Mouse (Mus musculus): ENCODE results near the gene Papln. TPM values are rescaled to one million over a fixed set of nuclear protein-coding genes. Genes with fewer than 3 reads are reported as not detected.

The Papln gene
- not detected for polyA plus RNA-seq (2017; shearing (Covaris generic))

DNA sequence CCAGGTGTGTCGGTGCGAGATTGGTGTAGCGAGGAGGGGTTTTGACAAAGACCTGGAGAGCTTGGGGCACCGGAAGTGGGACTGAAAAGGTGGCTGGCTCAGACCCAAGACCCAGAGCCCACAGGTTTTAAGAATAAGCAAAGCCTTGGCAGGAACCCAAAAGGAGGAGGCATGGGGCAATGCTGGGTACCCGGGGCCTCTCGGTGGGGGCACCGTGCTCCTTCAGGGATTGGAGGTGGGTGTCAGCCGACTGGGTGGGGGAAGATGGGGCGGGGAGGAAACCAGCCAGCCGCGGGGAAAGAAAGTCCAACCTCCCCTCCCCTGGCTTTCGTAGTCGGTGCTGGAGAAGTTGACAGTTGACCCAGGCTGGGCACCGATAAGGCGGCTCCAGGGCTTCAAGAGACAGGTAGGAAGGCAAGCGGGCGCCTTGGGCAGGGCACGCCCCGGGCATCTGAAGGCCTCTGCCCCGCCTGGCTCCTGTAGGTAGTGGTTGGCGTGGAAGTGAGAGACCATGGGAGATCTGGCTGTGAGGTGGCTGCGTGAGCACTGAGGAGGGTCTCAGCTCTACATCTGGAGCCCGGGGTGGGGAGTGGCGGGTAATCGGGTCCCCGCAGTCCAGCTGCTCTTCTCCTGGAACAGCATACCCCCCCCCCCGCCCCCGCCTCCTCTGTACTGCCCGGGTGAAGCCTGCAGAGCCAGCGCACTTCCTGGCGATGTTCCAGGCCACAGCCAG lies at the start of gene Papln:
Gene Papln, plus strand, starts transcription at position 324 of the 733 bp plus-strand sequence.

Other genes starting within 250 kb of the Papln start
- gene Dcaf4, start 243.2 kb upstream of the Papln start, polyA plus RNA-seq (2017; shearing (Covaris generic)) = 17.0 TPM
- gene Zfyve1, start 166.4 kb upstream of the Papln start, polyA plus RNA-seq (2017; shearing (Covaris generic)) = 12.4 TPM
- gene Rbm25, start 132.4 kb upstream of the Papln start, polyA plus RNA-seq (2017; shearing (Covaris generic)) = 403 TPM
- gene Psen1, start 75.5 kb upstream of the Papln start, polyA plus RNA-seq (2017; shearing (Covaris generic)) = 132 TPM
- 72.3 TPM for gene Numb, start 158.3 kb downstream of the Papln start, polyA plus RNA-seq (2017; shearing (Covaris generic))
- 38.1 TPM for gene Riox1, start 187.0 kb downstream of the Papln start, polyA plus RNA-seq (2017; shearing (Covaris generic))
- not detected for gene Heatr4, start 221.2 kb downstream of the Papln start, polyA plus RNA-seq (2017; shearing (Covaris generic))
- 30.4 TPM for gene Acot2, start 224.2 kb downstream of the Papln start, polyA plus RNA-seq (2017; shearing (Covaris generic))
- gene Acot1, start 245.9 kb downstream of the Papln start, polyA plus RNA-seq (2017; shearing (Covaris generic)) = not detected